Mouse (Mus musculus) neural tube, embryonic 15.5 days (tissue): ENCODE results near the gene Qpct. TPM values are rescaled to one million over a fixed set of nuclear protein-coding genes. Genes with fewer than 3 reads are reported as not detected.
"Not testable (repeated sequence)": the region's sequence is repeated elsewhere in the genome, so short reads cannot be mapped to it uniquely, and the experiment has no call there.

Experiments used
- ATAC-seq: fragments of 200-750 bp; cut with Nextera tagmentation; 2 replicates; pipeline ENCODE4 v1.8.0; 2017; ENCODE audit warnings: mild to moderate bottlenecking, moderate TSS enrichment, moderate library complexity; ENCODE audit not compliant: low FRiP score
- H3K27ac ChIP-seq: fragments of 300-500 bp; sonication (generic); replicated peaks from 2 replicates; pipeline ENCODE4 v1.5.1; 2015; ENCODE audit warnings: mild to moderate bottlenecking, inconsistent platforms
- H3K27me3 ChIP-seq: fragments of 300-500 bp; sonication (generic); replicated peaks from 2 replicates; pipeline ENCODE4 v1.6.1; 2015; ENCODE audit warnings: inconsistent platforms
- H3K36me3 ChIP-seq: fragments of 300-500 bp; sonication (generic); 2 replicates; pipeline ENCODE4 v1.6.1; 2015; ENCODE audit warnings: inconsistent platforms
- H3K4me1 ChIP-seq: fragments of 300-500 bp; sonication (generic); 2 replicates; pipeline ENCODE4 v1.6.1; 2015; ENCODE audit warnings: inconsistent platforms
- H3K4me2 ChIP-seq: fragments of 300-500 bp; sonication (generic); 2 replicates; pipeline ENCODE4 v1.6.1; 2015; ENCODE audit warnings: inconsistent platforms, mild to moderate bottlenecking, moderate library complexity
- H3K4me3 ChIP-seq: fragments of 300-500 bp; sonication (generic); replicated peaks from 2 replicates; pipeline ENCODE4 v1.5.1; 2015; ENCODE audit warnings: mild to moderate bottlenecking, inconsistent platforms
- H3K9ac ChIP-seq: fragments of 300-500 bp; sonication (generic); replicated peaks from 2 replicates; pipeline ENCODE4 v1.6.1; 2015; ENCODE audit warnings: mild to moderate bottlenecking, inconsistent platforms
- H3K9me3 ChIP-seq: fragments of 300-500 bp; sonication (generic); replicated peaks from 2 replicates; pipeline ENCODE4 v1.6.1; 2016; ENCODE audit warnings: inconsistent platforms
- WGBS: fragments of 180-500 bp; shearing (Covaris S2); methylation state at CpG from one replicate; pipeline ENCODE4 v1.1.7; 2015; ENCODE audit warnings: mixed read lengths; 5-methylcytosine and 5-hydroxymethylcytosine counted together
- polyA plus RNA-seq: library from polyadenylated mRNA; unstranded; fragments of >200 nt; fragmentation: Nextera tagmentation; extraction: Ambion mirVana; gene quantifications from 2 replicates; pipeline ENCODE4 v1.2.1, GENCODE M21; 2015

The Qpct gene
- polyA plus RNA-seq, 1 experiment from 2014 or later = 24.5 TPM

- 82% methylated on average over 8 of the region's 8 CpGs for WGBS
- Histone ChIP-seq H3K9me3 (no peaks in the 10 kb centered on the region), H3K4me1 (no peaks in the 10 kb centered on the region), H3K4me3 (no peak overlapping the region), H3K27ac (no peak overlapping the region), H3K36me3 (no peaks in the 10 kb centered on the region), H3K4me2 (no peak overlapping the region), H3K9ac (no peak overlapping the region), H3K27me3 (no peaks in the 10 kb centered on the region)
- no peak for ATAC-seq
These were observed 25.5 kb downstream of the Qpct start for GRCm38 (mm10) chr17:79076974-79077847.

- Histone ChIP-seq H3K4me1 (no peaks in the 10 kb centered on the region), H3K27me3 (no peaks in the 10 kb centered on the region), H3K36me3 (no peaks in the 10 kb centered on the region), H3K9ac (no peak overlapping the region), H3K27ac (no peak overlapping the region), H3K4me3 (no peak overlapping the region), H3K4me2 (no peak overlapping the region), H3K9me3 (no peaks in the 10 kb centered on the region)
- 86% methylated on average over 1 of the region's 1 CpGs for WGBS
- ATAC-seq = no peak
These were observed 26.1 kb downstream of the Qpct start for GRCm38 (mm10) chr17:79077848-79078146.

- ATAC-seq = no peak
- Histone ChIP-seq H3K4me1 (no peaks in the 10 kb centered on the region), H3K4me3 (no peak overlapping the region), H3K9ac (no peak overlapping the region), H3K4me2 (no peak overlapping the region), H3K27ac (no peak overlapping the region), H3K9me3 (no peaks in the 10 kb centered on the region), H3K27me3 (no peaks in the 10 kb centered on the region), H3K36me3 (no peaks in the 10 kb centered on the region)
- WGBS = 89% methylated on average over 8 of the region's 8 CpGs
These were observed 26.5 kb downstream of the Qpct start for GRCm38 (mm10) chr17:79078248-79078647.

GRCm38 (mm10) chr17:79091710-79092109 lies 40.0 kb downstream of the Qpct start:
- no peaks in the 10 kb centered on the region for H3K9me3 ChIP-seq
- no peaks in the 10 kb centered on the region for H3K36me3 ChIP-seq
- H3K4me3 ChIP-seq = no peak overlapping the region
- WGBS = 59% methylated on average over 1 of the region's 1 CpGs
- ATAC-seq = no peak
- no peaks in the 10 kb centered on the region for H3K27me3 ChIP-seq
- no peak overlapping the region for H3K27ac ChIP-seq
- H3K4me2 ChIP-seq = no peak overlapping the region
- no peaks in the 10 kb centered on the region for H3K4me1 ChIP-seq
- no peak overlapping the region for H3K9ac ChIP-seq

- Histone ChIP-seq H3K36me3 (no peaks in the 10 kb centered on the region), H3K4me2 (no peak overlapping the region), H3K4me3 (no peak overlapping the region), H3K27ac (no peak overlapping the region), H3K4me1 (no peaks in the 10 kb centered on the region), H3K9me3 (no peaks in the 10 kb centered on the region), H3K27me3 (no peaks in the 10 kb centered on the region), H3K9ac (no peak overlapping the region)
- WGBS = 88% methylated on average over 5 of the region's 5 CpGs
- ATAC-seq = no peak
These were observed 41.7 kb downstream of the Qpct start for GRCm38 (mm10) chr17:79093286-79093975.

GRCm38 (mm10) chr17:79095624-79096023 lies 43.9 kb downstream of the Qpct start:
- H3K4me2 ChIP-seq = no peak overlapping the region
- H3K9ac ChIP-seq = no peak overlapping the region
- H3K36me3 ChIP-seq = no peaks in the 10 kb centered on the region
- 88% methylated on average over 2 of the region's 2 CpGs for WGBS
- H3K4me1 ChIP-seq = no peaks in the 10 kb centered on the region
- no peak overlapping the region for H3K27ac ChIP-seq
- H3K4me3 ChIP-seq = no peak overlapping the region
- no peak for ATAC-seq
- H3K27me3 ChIP-seq = no peaks in the 10 kb centered on the region
- no peaks in the 10 kb centered on the region for H3K9me3 ChIP-seq

GRCm38 (mm10) chr17:79099866-79100265 lies 48.2 kb downstream of the Qpct start:
- Histone ChIP-seq H3K36me3 (no peaks in the 10 kb centered on the region), H3K4me1 (no peaks in the 10 kb centered on the region), H3K27me3 (no peaks in the 10 kb centered on the region), H3K4me2 (no peak overlapping the region), H3K9me3 (no peaks in the 10 kb centered on the region), H3K9ac (no peak overlapping the region), H3K4me3 (no peak overlapping the region), H3K27ac (no peak overlapping the region)
- ATAC-seq = no peak
- WGBS = 85% methylated on average over 4 of the region's 4 CpGs

GRCm38 (mm10) chr17:79108238-79108637 lies 56.5 kb downstream of the Qpct start:
- Histone ChIP-seq H3K9ac (no peak overlapping the region), H3K9me3 (no peaks in the 10 kb centered on the region), H3K27ac (no peak overlapping the region), H3K4me3 (no peak overlapping the region), H3K4me1 (no peaks in the 10 kb centered on the region), H3K36me3 (no peaks in the 10 kb centered on the region), H3K4me2 (no peak overlapping the region), H3K27me3 (no peaks in the 10 kb centered on the region)
- ATAC-seq = no peak
- 85% methylated on average over 6 of the region's 6 CpGs for WGBS

GRCm38 (mm10) chr17:79109576-79109975 lies 57.9 kb downstream of the Qpct start:
- Histone ChIP-seq H3K9me3 (no peaks in the 10 kb centered on the region), H3K4me3 (no peak overlapping the region)
- 82% methylated on average over 9 of the region's 9 CpGs for WGBS

GRCm38 (mm10) chr17:79110936-79111348 lies 59.2 kb downstream of the Qpct start:
- H3K27me3 ChIP-seq = no peaks in the 10 kb centered on the region
- no peak overlapping the region for H3K27ac ChIP-seq
- no peaks in the 10 kb centered on the region for H3K4me1 ChIP-seq
- no peak overlapping the region for H3K4me2 ChIP-seq
- H3K36me3 ChIP-seq = no peaks in the 10 kb centered on the region
- no peak overlapping the region for H3K4me3 ChIP-seq
- no peak overlapping the region for H3K9ac ChIP-seq
- ATAC-seq = peak; percentile 65; the same call in 1 of the 2 replicates
- no peaks in the 10 kb centered on the region for H3K9me3 ChIP-seq
- WGBS = 24% methylated on average over 5 of the region's 5 CpGs

More at GRCm38 (mm10) chr17:79109576-79109975, 57.9 kb downstream of the Qpct start:
- no peak for ATAC-seq
- Histone ChIP-seq H3K27me3 (no peaks in the 10 kb centered on the region), H3K4me2 (no peak overlapping the region), H3K9ac (no peak overlapping the region), H3K4me1 (no peaks in the 10 kb centered on the region), H3K27ac (no peak overlapping the region), H3K36me3 (no peaks in the 10 kb centered on the region)

- H3K9ac ChIP-seq, H3K9me3 ChIP-seq, ATAC-seq, H3K36me3 ChIP-seq, H3K27ac ChIP-seq, H3K4me2 ChIP-seq, H3K4me3 ChIP-seq, H3K4me1 ChIP-seq, H3K27me3 ChIP-seq: not testable (repeated sequence)
- 51% methylated on average over 9 of the region's 9 CpGs for WGBS
These were observed 63.5 kb downstream of the Qpct start for GRCm38 (mm10) chr17:79115248-79115647.

- Histone ChIP-seq H3K4me1 (no peaks in the 10 kb centered on the region), H3K9me3 (no peaks in the 10 kb centered on the region; the same call in 1 of the 2 replicates), H3K4me3 (no peak overlapping the region), H3K27ac (no peak overlapping the region), H3K27me3 (no peaks in the 10 kb centered on the region), H3K9ac (no peak overlapping the region), H3K4me2 (no peak overlapping the region), H3K36me3 (no peaks in the 10 kb centered on the region)
- WGBS = 72% methylated on average over 1 of the region's 1 CpGs
- no peak for ATAC-seq
These were observed 67.4 kb downstream of the Qpct start for GRCm38 (mm10) chr17:79119066-79119465.
